Mouse (Mus musculus): ENCODE measurements around the gene Fam122a. TPM values are rescaled to one million over a fixed set of nuclear protein-coding genes. Genes with fewer than 3 reads are reported as not detected.

Gene Fam122a
- polyA plus RNA-seq, 1 experiment from 2014 or later: 63.9 TPM

- DNase-seq (ENCODE audit: low spot score): no peak
Measured at GRCm38 (mm10) chr19:24434291-24434690, 42.9 kb downstream of the Fam122a start.

GRCm38 (mm10) chr19:24432447-24432846 is 44.7 kb downstream of the Fam122a start:
- DNase-seq (ENCODE audit: low spot score): no peak

- DNase-seq (ENCODE audit: low spot score): no peak
Measured at GRCm38 (mm10) chr19:24431381-24431780, 45.8 kb downstream of the Fam122a start.

- DNase-seq (ENCODE audit: low spot score): no peak
Measured at GRCm38 (mm10) chr19:24428011-24428410, 49.1 kb downstream of the Fam122a start.

- no peak for DNase-seq (ENCODE audit: low spot score)
Measured at GRCm38 (mm10) chr19:24427258-24427657, 49.9 kb downstream of the Fam122a start.

- DNase-seq (ENCODE audit: low spot score): no peak
Measured at GRCm38 (mm10) chr19:24426759-24427181, 50.4 kb downstream of the Fam122a start.

Other genes with a start within 250 kb of the Fam122a start
- 72.7 and 74.5 TPM in 2 replicates for gene Fxn, start 196.8 kb downstream of the Fam122a start, polyA plus RNA-seq (2015; fragmentation: Nextera tagmentation; extraction: Ambion mirVana)
- 5.1 and 6.1 TPM in 2 replicates for gene Pip5k1b, start 78.5 kb upstream of the Fam122a start, polyA plus RNA-seq (2015; fragmentation: Nextera tagmentation; extraction: Ambion mirVana)
- 1.1 and 1.8 TPM in 2 replicates for gene Tmem252, start 196.7 kb upstream of the Fam122a start, polyA plus RNA-seq (2015; fragmentation: Nextera tagmentation; extraction: Ambion mirVana)